Comparison of ENCODE assay signal across 10 mouse cellular contexts in the genomic region with DNA sequence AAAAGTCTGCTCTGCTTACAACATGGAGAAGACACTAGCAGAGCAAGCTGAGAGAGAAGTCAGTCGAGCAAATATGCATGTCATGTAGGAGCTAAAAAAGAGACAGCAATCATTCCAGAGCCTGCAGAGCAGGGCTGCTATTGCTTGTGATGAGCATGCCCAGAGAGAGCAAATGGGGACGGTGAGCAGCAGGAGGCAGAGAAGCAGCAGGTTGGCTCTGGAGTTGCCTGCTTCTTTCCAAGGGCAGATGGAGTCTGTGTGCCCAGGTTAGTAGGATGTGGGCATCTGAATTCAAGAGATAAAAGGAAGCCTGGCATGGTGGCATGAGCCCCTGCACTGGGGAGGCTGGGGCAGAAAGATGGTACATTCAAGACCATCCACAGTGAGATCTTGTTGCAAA. TPM values are rescaled to one million over a fixed set of nuclear protein-coding genes. Genes with fewer than 3 reads are reported as not detected.
DNase-seq lines count a peak whose midpoint lies in the region; ATAC-seq and TF ChIP-seq lines count a peak whose summit lies in the region.
"Had no signal": no experiment of that assay in that cellular context is flagged by ENCODE, and none has a peak within 500 bp of the region (broad histone marks: within the 10 kb centered on the region; RNA-seq: fewer than 3 reads in every experiment).

No protein-coding gene starts in this region.

- no peak overlapping the region for H3K4me3 ChIP-seq in lung, embryonic 14.5 days (ENCODE audit: low read depth, low read length)
- no peak overlapping the region for H3K4me3 ChIP-seq in lung, postnatal 0 days (ENCODE audit: low read depth, low read length)
- H3K4me3 ChIP-seq in hindbrain, embryonic 16.5 days (ENCODE audit: low read length) = peak overlapping the region; percentile 5; the same call in 1 of the 2 replicates
- H3K4me3 ChIP-seq in neural tube, embryonic 12.5 days = no peak overlapping the region
- H3K4me3 ChIP-seq: limb, embryonic 12.5 days had no signal

- H3K27me3 ChIP-seq in lung, embryonic 14.5 days (ENCODE audit: insufficient read depth, low read length) = no peaks in the 10 kb centered on the region
- H3K27me3 ChIP-seq in lung, postnatal 0 days (replicated peaks; ENCODE audit: insufficient read depth, low read length) = no peaks in the 10 kb centered on the region
- H3K27me3 ChIP-seq in hindbrain, embryonic 16.5 days (replicated peaks; ENCODE audit: control insufficient read depth, insufficient read depth, low read length) = no peaks in the 10 kb centered on the region
- H3K27me3 ChIP-seq in neural tube, embryonic 12.5 days (replicated peaks) = no peaks in the 10 kb centered on the region
- H3K27me3 ChIP-seq: limb, embryonic 12.5 days had no signal

- peak overlapping the region; percentile 7; the same call in 1 of the 2 replicates for H3K4me2 ChIP-seq in lung, embryonic 14.5 days
- H3K4me2 ChIP-seq in lung, postnatal 0 days (replicated peaks; ENCODE audit: low read depth, low read length) = no peak overlapping the region
- H3K4me2 ChIP-seq in hindbrain, embryonic 16.5 days (ENCODE audit: low read length) = peak overlapping the region; percentile 48
- H3K4me2 ChIP-seq in neural tube, embryonic 12.5 days (replicated peaks) = peak overlapping the region; percentile 46
- H3K4me2 ChIP-seq: limb, embryonic 12.5 days had no signal

- whole genome bisulfite sequencing in lung, embryonic 14.5 days = 44% methylated on average over 2 of the region's 2 CpGs
- WGBS in lung, postnatal 0 days = 30% methylated on average over 2 of the region's 2 CpGs
- WGBS in hindbrain, embryonic 16.5 days = 3% methylated on average over 2 of the region's 2 CpGs
- WGBS in neural tube, embryonic 12.5 days = 18% methylated on average over 2 of the region's 2 CpGs

- DNase-seq in lung, embryonic 14.5 days = no peak
- no peak for DNase-seq in lung, postnatal 0 days (ENCODE audit: low spot score)
- DNase-seq in cerebellum, adult 9-11 months = peak; percentile 97
- DNase-seq in gastrocnemius, adult 8-10 months (ENCODE audit: low spot score in 2 of 2) = no peak
- no peak for DNase-seq in ovary, postnatal 10 days (ENCODE audit: low spot score)
- no peak for DNase-seq in kidney, adult 9 months
- DNase-seq: right cerebral cortex, postnatal 4 days had no signal

- no peak overlapping the region for H3K27ac ChIP-seq in lung, embryonic 14.5 days (ENCODE audit: low read depth)
- no peak overlapping the region for H3K27ac ChIP-seq in lung, postnatal 0 days (ENCODE audit: low read length)
- H3K27ac ChIP-seq in hindbrain, embryonic 16.5 days (ENCODE audit: low read depth, low read length) = peak overlapping the region; percentile 42; the same call in 1 of the 2 replicates
- no peak overlapping the region for H3K27ac ChIP-seq in neural tube, embryonic 12.5 days
- H3K27ac ChIP-seq: limb, embryonic 12.5 days had no signal

- TF ChIP-seq EP300 in lung, postnatal 0 days (IDR thresholded peaks at IDR 0.05) = no peak

- no peak for TF ChIP-seq CTCF in lung, embryonic 14.5 days (IDR thresholded peaks at IDR 0.05; ENCODE audit: low read depth)
- TF ChIP-seq CTCF in lung, postnatal 0 days (IDR thresholded peaks at IDR 0.05) = no peak

- H3K4me1 ChIP-seq in lung, embryonic 14.5 days (ENCODE audit: insufficient read depth) = peaks cover 27% of the 10 kb centered on the region
- H3K4me1 ChIP-seq in lung, postnatal 0 days (ENCODE audit: insufficient read depth, low read depth, low read length) = peaks cover 23% of the 10 kb centered on the region
- H3K4me1 ChIP-seq in hindbrain, embryonic 16.5 days (ENCODE audit: control insufficient read depth, insufficient read depth, low read depth, low read length) = peaks cover 52% of the 10 kb centered on the region
- H3K4me1 ChIP-seq in neural tube, embryonic 12.5 days = peaks cover 45% of the 10 kb centered on the region

- H3K9ac ChIP-seq in lung, embryonic 14.5 days = no peak overlapping the region
- no peak overlapping the region for H3K9ac ChIP-seq in lung, postnatal 0 days (replicated peaks; ENCODE audit: low read depth)
- peak overlapping the region; percentile 41; the same call in 1 of the 2 replicates for H3K9ac ChIP-seq in hindbrain, embryonic 16.5 days (ENCODE audit: low read depth, low read length)
- H3K9ac ChIP-seq in neural tube, embryonic 12.5 days = no peak overlapping the region
- H3K9ac ChIP-seq: limb, embryonic 12.5 days had no signal

- H3K36me3 ChIP-seq in lung, embryonic 14.5 days (ENCODE audit: insufficient read depth) = no peaks in the 10 kb centered on the region
- no peaks in the 10 kb centered on the region for H3K36me3 ChIP-seq in lung, postnatal 0 days (ENCODE audit: insufficient read depth, low read length)
- no peaks in the 10 kb centered on the region for H3K36me3 ChIP-seq in hindbrain, embryonic 16.5 days (ENCODE audit: control insufficient read depth, insufficient read depth, low read length)
- H3K36me3 ChIP-seq in neural tube, embryonic 12.5 days = no peaks in the 10 kb centered on the region
- H3K36me3 ChIP-seq: limb, embryonic 12.5 days had no signal

- no peaks in the 10 kb centered on the region for H3K9me3 ChIP-seq in lung, embryonic 14.5 days (ENCODE audit: low read depth, low read length)
- no peaks in the 10 kb centered on the region for H3K9me3 ChIP-seq in lung, postnatal 0 days (ENCODE audit: low read length)
- no peaks in the 10 kb centered on the region for H3K9me3 ChIP-seq in hindbrain, embryonic 16.5 days (ENCODE audit: control insufficient read depth, low read length)
- H3K9me3 ChIP-seq in neural tube, embryonic 12.5 days = no peaks in the 10 kb centered on the region
- H3K9me3 ChIP-seq: limb, embryonic 12.5 days had no signal

- ATAC-seq in lung, embryonic 14.5 days (ENCODE audit: insufficient read depth) = no peak
- ATAC-seq in lung, postnatal 0 days = no peak
- peak; percentile 30 for ATAC-seq in hindbrain, embryonic 16.5 days
- ATAC-seq in neural tube, embryonic 12.5 days (ENCODE audit: low FRiP score, low read depth) = no peak

RNA-seq across cellular contexts. Expression of gene Arhgap21, which starts 6.4 kb away (rescaled TPM):
- polyA plus RNA-seq in lung, embryonic 14.5 days (2014; fragmentation: Nextera tagmentation; extraction: Ambion mirVana) = 22.1 and 23.4 TPM in 2 replicates
- 9.9 and 10.9 TPM in 2 replicates for polyA plus RNA-seq in lung, postnatal 0 days (2015; fragmentation: Nextera tagmentation; extraction: Ambion mirVana)
- polyA plus RNA-seq in hindbrain, embryonic 16.5 days (2015; fragmentation: Nextera tagmentation; extraction: Ambion mirVana) = 24.7 and 30.3 TPM in 2 replicates
- 48.9 and 50.6 TPM in 2 replicates for polyA plus RNA-seq in neural tube, embryonic 12.5 days (2016; fragmentation: Nextera tagmentation; extraction: Ambion mirVana)
- 10 to 100 TPM; 30.0 to 33.0 (median 30.3) TPM for total RNA-seq in gastrocnemius, adult 8-10 months (2022)
